Mouse (Mus musculus): Measurements from ENCODE around the gene Bik. TPM values are rescaled to one million over a fixed set of nuclear protein-coding genes. Genes with fewer than 3 reads are reported as not detected.
A peak's percentile ranks its signal among the peaks of the same experiment; 100 is the strongest.

Bik gene
- total and polyA plus RNA-seq, 3 experiments, result 7.6 to 10.2 TPM; not detected in 1

GRCm38 (mm10) chr15:83482645-83483224 lies 43.9 kb upstream of the Bik start:
- peak overlapping the region; percentile 60 for H3K27ac ChIP-seq (ENCODE audit: control insufficient read depth, low read depth, low read length)
- 0 out of 4 replicates have a peak, but pooled peaks cover 0 to 3% of the 10 kb centered on the region in 2 experiments for H3K4me1 ChIP-seq (ENCODE audit: control insufficient read depth in 1 of 2, insufficient read depth in 2 of 2, low read length in 2 of 2)
- peak; percentile 28; the same call in 1 of the 2 replicates for TF ChIP-seq USF1 (IDR thresholded peaks at IDR 0.05; ENCODE audit: low read depth, low read length)
- TF ChIP-seq EP300 (IDR thresholded peaks at IDR 0.05; ENCODE audit: low read depth in 1 of 2, low read length in 2 of 2), result peak; percentile 28 to 49; a peak in 2 of 4 replicates
- TF ChIP-seq SIN3A (IDR thresholded peaks at IDR 0.05; ENCODE audit: low read length), result peak; percentile 41
- peak; percentile 64 for TF ChIP-seq MXI1 (IDR thresholded peaks at IDR 0.05; ENCODE audit: low read depth, low read length)
- TF ChIP-seq TCF12 (IDR thresholded peaks at IDR 0.05; ENCODE audit: low read depth, low read length), result peak; percentile 50; the same call in 1 of the 2 replicates
- TF ChIP-seq MYB (IDR thresholded peaks at IDR 0.05; ENCODE audit: low read depth, low read length), result no peak
- peak; percentile 71; the same call in 1 of the 2 replicates for TF ChIP-seq ETS1 (IDR thresholded peaks at IDR 0.05; ENCODE audit: low read depth, low read length)
- no peak for TF ChIP-seq MYC (IDR thresholded peaks at IDR 0.05; ENCODE audit: low read depth, low read length)
- TF ChIP-seq NELFE (IDR thresholded peaks at IDR 0.05; ENCODE audit: low read depth, low read length), result 0 out of 2 replicates have a peak, but pooled peaks have one; percentile 27
- TF ChIP-seq ZNF384 (IDR thresholded peaks at IDR 0.05; ENCODE audit: low read depth, low read length), result 0 out of 2 replicates have a peak, but pooled peaks have one; percentile 8
- 0 out of 2 replicates have a peak, but pooled peaks have one; percentile 1 for TF ChIP-seq RAD21 (IDR thresholded peaks at IDR 0.05; ENCODE audit: low read depth, low read length)
- TF ChIP-seq MAZ (IDR thresholded peaks at IDR 0.05; ENCODE audit: low read depth, low read length), result peak; percentile 15
- TF ChIP-seq USF2 (IDR thresholded peaks at IDR 0.05; ENCODE audit: borderline replicate concordance in 1 of 2, insufficient read depth in 1 of 2, low read depth in 1 of 2, low read length in 2 of 2), result no peak
- peak; percentile 83 for DNase-seq (ENCODE audit: low read depth, low spot score)
- H3K9ac ChIP-seq (ENCODE audit: control insufficient read depth, low read depth, low read length, poor library complexity, severe bottlenecking), result peak overlapping the region; percentile 26
- no peaks in the 10 kb centered on the region for H3K36me3 ChIP-seq (ENCODE audit: control insufficient read depth in 1 of 2, insufficient read depth in 2 of 2, low read length in 2 of 2)
- peak overlapping the region; percentile 8 to 34; a peak in 3 of 4 replicates for H3K4me3 ChIP-seq (ENCODE audit: control insufficient read depth in 1 of 2, insufficient read depth in 1 of 2, low read depth in 2 of 2, low read length in 2 of 2)
- H3K79me2 ChIP-seq (ENCODE audit: control insufficient read depth, insufficient read depth, low read length, poor library complexity), result no peaks in the 10 kb centered on the region
- H3K9me3 ChIP-seq (replicated peaks; ENCODE audit: insufficient read depth, low read length), result no peaks in the 10 kb centered on the region
- no peaks in the 10 kb centered on the region for H3K27me3 ChIP-seq (ENCODE audit: control insufficient read depth in 1 of 2, insufficient read depth in 2 of 2, low read length in 2 of 2)

GRCm38 (mm10) chr15:83483482-83483881 lies 43.2 kb upstream of the Bik start:
- DNase-seq (ENCODE audit: low read depth, low spot score), result peak; percentile 87
- no peak overlapping the region; a peak in 1 of 4 replicates for H3K4me3 ChIP-seq (ENCODE audit: control insufficient read depth in 1 of 2, insufficient read depth in 1 of 2, low read depth in 2 of 2, low read length in 2 of 2)
- H3K9me3 ChIP-seq (replicated peaks; ENCODE audit: insufficient read depth, low read length), result no peaks in the 10 kb centered on the region
- 0 out of 2 replicates have a peak, but pooled peaks have one; percentile 24 for TF ChIP-seq HCFC1 (IDR thresholded peaks at IDR 0.05; ENCODE audit: low read depth, low read length)
- TF ChIP-seq TBP (IDR thresholded peaks at IDR 0.05; ENCODE audit: low read depth, low read length), result 0 out of 2 replicates have a peak, but pooled peaks have one; percentile 22
- TF ChIP-seq ZKSCAN1 (IDR thresholded peaks at IDR 0.05; ENCODE audit: low read depth, low read length), result no peak
- TF ChIP-seq EP300 (IDR thresholded peaks at IDR 0.05; ENCODE audit: low read depth in 1 of 2, low read length in 2 of 2), result peak in 1 of 2 experiments; percentile 15; a peak in 1 of 4 replicates
- peak; percentile 54 to 78 (median 70); a peak in 5 of 6 replicates for TF ChIP-seq CTCF (IDR thresholded peaks at IDR 0.05 in 2 of 3, conservative IDR thresholded peaks at IDR 0.05 in 1 of 3; ENCODE audit: control insufficient read depth in 1 of 3, insufficient read depth in 1 of 3, low read depth in 2 of 3, low read length in 3 of 3, poor library complexity in 1 of 3, severe bottlenecking in 1 of 3)
- TF ChIP-seq E2F4 (IDR thresholded peaks at IDR 0.05; ENCODE audit: borderline replicate concordance, low read depth, low read length), result no peak
- TF ChIP-seq SMC3 (IDR thresholded peaks at IDR 0.05; ENCODE audit: low read depth, low read length), result peak; percentile 82
- no peak for TF ChIP-seq NELFE (IDR thresholded peaks at IDR 0.05; ENCODE audit: low read depth, low read length)
- TF ChIP-seq BHLHE40 (IDR thresholded peaks at IDR 0.05; ENCODE audit: borderline replicate concordance, low read depth, low read length), result no peak
- TF ChIP-seq RAD21 (IDR thresholded peaks at IDR 0.05; ENCODE audit: low read depth, low read length), result peak; percentile 77
- 0 out of 2 replicates have a peak, but pooled peaks have one; percentile 43 for TF ChIP-seq MYC (IDR thresholded peaks at IDR 0.05; ENCODE audit: low read depth, low read length)
- TF ChIP-seq ZC3H11A (IDR thresholded peaks at IDR 0.05; ENCODE audit: low read depth, low read length), result peak; percentile 73
- peak; percentile 37; the same call in 1 of the 2 replicates for TF ChIP-seq RCOR1 (IDR thresholded peaks at IDR 0.05; ENCODE audit: low read depth, low read length)
- no peak for TF ChIP-seq TCF12 (IDR thresholded peaks at IDR 0.05; ENCODE audit: low read depth, low read length)
- no peaks in the 10 kb centered on the region for H3K79me2 ChIP-seq (ENCODE audit: control insufficient read depth, insufficient read depth, low read length, poor library complexity)
- H3K9ac ChIP-seq (ENCODE audit: control insufficient read depth, low read depth, low read length, poor library complexity, severe bottlenecking), result no peak overlapping the region
- 0 out of 4 replicates have a peak, but pooled peaks cover 0 to 3% of the 10 kb centered on the region in 2 experiments for H3K4me1 ChIP-seq (ENCODE audit: control insufficient read depth in 1 of 2, insufficient read depth in 2 of 2, low read length in 2 of 2)
- no peaks in the 10 kb centered on the region for H3K27me3 ChIP-seq (ENCODE audit: control insufficient read depth in 1 of 2, insufficient read depth in 2 of 2, low read length in 2 of 2)
- peak overlapping the region; percentile 60 for H3K27ac ChIP-seq (ENCODE audit: control insufficient read depth, low read depth, low read length)
- no peaks in the 10 kb centered on the region for H3K36me3 ChIP-seq (ENCODE audit: control insufficient read depth in 1 of 2, insufficient read depth in 2 of 2, low read length in 2 of 2)
